Mouse (Mus musculus) liver, postnatal 0 days (tissue): Measurements from ENCODE around the gene Sptb. TPM values are rescaled to one million over a fixed set of nuclear protein-coding genes. Genes with fewer than 3 reads are reported as not detected.

Source experiments
- ATAC-seq: fragments of 200-750 bp; cut with Nextera tagmentation; 2 replicates; pipeline ENCODE4 v1.8.0; 2017; ENCODE audit warnings: mild to moderate bottlenecking, moderate library complexity
- DNase-seq: peaks from one replicate; pipeline ENCODE4 v3.0.0-alpha.2; 2016
- H3K27ac ChIP-seq: fragments of 300-500 bp; sonication (generic); 2 replicates; pipeline ENCODE4 v1.5.1; 2014; ENCODE audit warnings: antibody characterized with exemption, moderate library complexity, mild to moderate bottlenecking, low read depth
- H3K27me3 ChIP-seq: fragments of 300-500 bp; sonication (generic); 2 replicates; pipeline ENCODE4 v1.6.1; 2014; ENCODE audit warnings: low read length, control low read depth, mixed read lengths; ENCODE audit not compliant: insufficient read depth
- H3K36me3 ChIP-seq: fragments of 300-500 bp; sonication (generic); replicated peaks from 2 replicates; pipeline ENCODE4 v1.6.1; 2014; ENCODE audit warnings: mild to moderate bottlenecking, control low read depth, low read length, moderate library complexity, mixed read lengths; ENCODE audit not compliant: insufficient read depth
- H3K4me1 ChIP-seq: fragments of 300-500 bp; sonication (generic); 2 replicates; pipeline ENCODE4 v1.6.1; 2014; ENCODE audit warnings: antibody characterized with exemption, mild to moderate bottlenecking, control low read depth; ENCODE audit not compliant: insufficient read depth
- H3K4me2 ChIP-seq: fragments of 300-500 bp; sonication (generic); 2 replicates; pipeline ENCODE4 v1.6.1; 2014; ENCODE audit warnings: low read depth, mild to moderate bottlenecking, low read length, moderate library complexity, mixed read lengths
- H3K4me3 ChIP-seq: fragments of 300-500 bp; sonication (generic); 2 replicates; pipeline ENCODE4 v1.5.1; 2014; ENCODE audit warnings: low read depth, low read length
- H3K9ac ChIP-seq: fragments of 300-500 bp; sonication (generic); replicated peaks from 2 replicates; pipeline ENCODE4 v1.6.1; 2014; ENCODE audit warnings: mild to moderate bottlenecking, moderate library complexity
- H3K9me3 ChIP-seq: fragments of 300-500 bp; sonication (generic); 2 replicates; pipeline ENCODE4 v1.6.1; 2016; ENCODE audit warnings: mild to moderate bottlenecking, control low read depth, low read length, mixed read lengths
- CTCF ChIP-seq: sonication (generic); IDR thresholded peaks from 2 replicates; pipeline ENCODE4 v1.5.1; 2016; ENCODE audit warnings: antibody characterized with exemption, low read depth
- EP300 ChIP-seq: IDR thresholded peaks from 2 replicates; pipeline ENCODE4 v1.6.1; 2016; ENCODE audit warnings: antibody characterized with exemption, low read depth, mild to moderate bottlenecking
- WGBS: fragments of 180-500 bp; shearing (Covaris S2); extraction: QIAGEN DNeasy Blood & Tissue Kit; methylation state at CpG from one replicate; pipeline ENCODE4 v1.1.7; 2014; ENCODE audit not compliant: insufficient replicate concordance; 5-methylcytosine and 5-hydroxymethylcytosine counted together
- polyA plus RNA-seq: library from polyadenylated mRNA; unstranded; fragments of >200 nt; fragmentation: Nextera tagmentation; extraction: Ambion mirVana; gene quantifications from 2 replicates; pipeline ENCODE4 v1.2.1, GENCODE M21; 2015

Gene Sptb
- polyA plus RNA-seq, 1 experiment from 2014 or later = 14.8 TPM

DNA sequence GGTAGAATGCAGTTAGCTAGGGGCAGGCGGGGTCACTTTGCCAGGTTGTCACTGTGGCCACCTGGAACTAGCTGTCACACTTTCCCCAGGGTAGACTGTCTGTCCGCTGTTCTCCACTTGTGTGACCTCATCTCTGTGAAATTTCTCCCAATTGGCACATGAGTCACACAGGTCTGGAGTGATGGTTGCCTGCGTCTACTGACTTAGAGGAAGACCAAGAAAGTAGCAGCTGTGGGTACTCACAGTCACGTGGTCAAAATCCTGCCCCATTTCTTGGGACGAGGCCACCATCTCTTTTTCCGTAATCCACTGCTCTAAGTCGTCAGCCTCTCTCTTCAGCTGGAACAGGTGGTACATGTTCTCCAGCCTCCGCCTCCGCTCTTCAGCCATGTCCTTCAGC, 106.6 kb downstream of the Sptb start:
- Histone ChIP-seq H3K4me2 (no peak overlapping the region), H3K27ac (no peak overlapping the region), H3K36me3 (peaks cover 86% of the 10 kb centered on the region), H3K9me3 (no peaks in the 10 kb centered on the region), H3K4me3 (no peak overlapping the region), H3K4me1 (no peaks in the 10 kb centered on the region), H3K9ac (no peak overlapping the region), H3K27me3 (no peaks in the 10 kb centered on the region)
- TF ChIP-seq CTCF = no peak
- TF ChIP-seq EP300 = no peak
- ATAC-seq (no peak), DNase-seq (no peak)
- 88% methylated on average over 9 of the region's 9 CpGs for WGBS

DNA sequence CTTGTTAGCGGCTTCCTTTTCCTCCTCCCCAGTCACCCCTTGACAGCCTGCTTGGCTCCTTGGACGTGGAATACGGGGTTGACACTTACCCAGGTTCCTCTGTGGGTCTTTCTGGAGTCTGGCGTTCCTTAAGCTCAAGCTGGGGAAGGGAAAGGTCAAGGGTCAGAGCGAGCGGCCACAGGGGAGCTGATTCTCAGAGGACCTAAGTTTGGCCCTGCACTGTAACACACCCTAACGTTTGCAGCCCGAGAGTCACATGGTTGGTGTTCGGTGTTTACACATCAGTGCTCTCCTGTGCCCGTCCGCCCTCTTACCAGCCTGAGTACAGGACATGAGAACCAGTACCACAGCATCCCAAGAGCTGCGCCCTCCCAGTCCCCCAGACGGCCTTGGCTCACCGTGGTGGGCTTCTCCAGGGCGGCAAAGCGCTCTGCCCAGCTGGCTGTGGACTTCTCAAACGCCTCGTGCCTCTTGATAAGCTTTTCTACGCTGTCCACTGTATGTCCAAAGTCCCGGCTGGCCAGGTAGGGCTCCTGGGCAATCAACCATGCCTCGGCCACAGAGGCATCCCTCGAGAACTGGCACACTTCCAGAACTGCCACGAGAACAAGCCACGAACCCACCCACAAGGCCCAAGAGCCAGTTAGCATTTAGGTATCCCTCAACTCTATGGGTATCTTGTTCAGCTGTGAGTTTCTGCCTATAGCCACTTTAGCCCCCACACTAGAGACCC, 112.0 kb downstream of the Sptb start:
- Histone ChIP-seq H3K4me2 (no peak overlapping the region), H3K9ac (no peak overlapping the region), H3K27ac (no peak overlapping the region), H3K4me3 (no peak overlapping the region), H3K9me3 (no peaks in the 10 kb centered on the region), H3K36me3 (peaks cover 63% of the 10 kb centered on the region), H3K4me1 (peaks cover 12% of the 10 kb centered on the region), H3K27me3 (no peaks in the 10 kb centered on the region)
- no peak for TF ChIP-seq CTCF
- TF ChIP-seq EP300 = no peak
- 69% methylated on average over 24 of the region's 24 CpGs for WGBS
- ATAC-seq (no peak), DNase-seq (no peak)

DNA sequence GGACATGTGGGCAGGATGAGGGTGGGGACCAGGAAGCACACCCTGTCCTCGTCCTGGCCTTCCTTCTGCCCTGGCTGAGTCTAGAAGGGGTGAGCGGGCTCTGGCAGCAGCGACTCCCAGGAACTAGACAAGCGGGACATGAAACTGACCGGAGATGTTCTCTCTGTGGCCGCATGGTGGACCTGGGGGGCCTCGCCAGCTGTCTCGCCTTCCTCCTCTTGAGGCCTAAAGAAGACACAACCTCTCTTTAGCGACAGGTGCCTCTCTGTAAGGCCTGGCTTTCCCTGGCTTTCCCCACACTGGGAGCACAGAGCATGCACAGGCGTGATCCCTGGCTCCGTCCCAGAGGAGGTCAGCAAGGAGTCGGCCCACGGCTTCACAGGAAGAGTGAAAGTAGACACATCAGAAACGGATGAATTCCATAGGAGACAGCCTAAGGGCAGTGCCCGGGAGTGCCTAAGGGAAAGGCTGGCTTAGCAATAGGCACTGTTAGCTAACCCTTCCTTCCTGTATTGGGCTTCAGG, 112.7 kb downstream of the Sptb start:
- Histone ChIP-seq H3K9me3 (no peaks in the 10 kb centered on the region), H3K27me3 (no peaks in the 10 kb centered on the region), H3K36me3 (peaks cover 57% of the 10 kb centered on the region), H3K4me3 (no peak overlapping the region), H3K4me2 (no peak overlapping the region), H3K27ac (no peak overlapping the region), H3K9ac (no peak overlapping the region), H3K4me1 (peaks cover 19% of the 10 kb centered on the region)
- 77% methylated on average over 15 of the region's 15 CpGs for WGBS
- DNase-seq = no peak
- ATAC-seq = no peak
- TF ChIP-seq EP300 = no peak
- no peak for TF ChIP-seq CTCF

DNA sequence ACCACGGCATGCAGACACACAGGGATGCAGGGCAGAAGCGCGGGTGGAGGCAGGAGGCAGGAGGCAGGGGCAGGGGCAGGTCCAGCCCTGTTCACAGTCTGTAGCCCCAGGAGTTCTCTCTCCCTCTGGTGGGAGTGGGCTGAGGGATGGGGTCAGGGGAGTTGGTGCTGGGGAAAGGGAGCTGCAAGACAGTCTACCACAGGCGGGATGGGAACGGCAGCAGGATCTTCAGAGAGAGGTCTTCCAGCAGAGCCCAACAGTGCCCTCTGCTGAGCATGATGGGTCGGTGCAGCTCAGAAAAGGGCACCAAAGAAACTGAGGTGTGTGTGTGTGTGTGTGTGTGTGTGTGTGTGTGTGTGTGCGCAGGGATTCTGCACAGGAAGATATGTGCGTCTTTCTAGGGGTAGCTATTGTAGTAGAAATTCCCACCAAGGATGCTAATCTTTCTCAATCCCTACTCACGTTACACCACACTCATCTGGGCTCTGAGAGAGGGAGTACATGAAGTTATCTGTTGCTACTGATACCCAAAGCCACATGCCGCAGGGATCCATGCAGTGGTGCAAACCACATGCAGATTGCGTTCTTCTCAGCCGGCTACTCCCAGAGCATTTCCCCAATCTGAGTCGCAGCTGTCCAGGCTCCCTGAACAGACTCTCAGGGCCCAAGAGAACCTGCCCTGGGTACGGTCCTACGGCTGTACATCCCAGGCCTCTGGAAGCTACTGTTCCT, 113.9 kb downstream of the Sptb start:
- DNase-seq (peak; percentile 75), ATAC-seq (no peak)
- Histone ChIP-seq H3K9me3 (no peaks in the 10 kb centered on the region), H3K4me2 (no peak overlapping the region), H3K27me3 (no peaks in the 10 kb centered on the region), H3K36me3 (peaks cover 46% of the 10 kb centered on the region), H3K4me3 (no peak overlapping the region), H3K27ac (no peak overlapping the region), H3K4me1 (peaks cover 19% of the 10 kb centered on the region), H3K9ac (no peak overlapping the region)
- 47% methylated on average over 15 of the region's 15 CpGs for WGBS
- peak; percentile 95 for TF ChIP-seq CTCF
- no peak for TF ChIP-seq EP300

DNA sequence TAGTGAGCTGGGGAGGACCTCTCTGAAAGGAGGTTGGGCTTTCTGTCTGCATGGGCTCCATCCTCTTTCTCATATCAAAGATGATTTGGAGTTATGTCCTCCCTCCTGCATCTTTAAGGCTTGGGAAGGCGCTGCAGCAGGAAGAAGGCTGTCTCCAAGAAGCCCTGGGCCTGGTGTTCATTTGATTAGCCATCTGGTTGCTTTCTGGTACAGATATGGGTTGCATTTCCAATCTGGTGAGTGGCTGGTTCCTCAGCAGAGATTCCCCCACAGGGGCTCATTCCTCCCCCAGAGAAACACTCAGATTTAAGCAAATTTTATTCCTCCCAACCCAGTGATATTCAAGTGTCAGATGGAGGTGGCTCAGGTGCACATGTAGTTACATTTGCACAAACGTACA, 114.5 kb downstream of the Sptb start:
- H3K27ac ChIP-seq = no peak overlapping the region
- no peaks in the 10 kb centered on the region for H3K9me3 ChIP-seq
- TF ChIP-seq EP300 (no peak), CTCF (no peak)
- H3K36me3 ChIP-seq = peaks cover 42% of the 10 kb centered on the region
- no peak overlapping the region for H3K4me2 ChIP-seq
- no peak for DNase-seq
- H3K4me1 ChIP-seq = peaks cover 19% of the 10 kb centered on the region
- H3K27me3 ChIP-seq = no peaks in the 10 kb centered on the region
- no peak overlapping the region for H3K4me3 ChIP-seq
- H3K9ac ChIP-seq = no peak overlapping the region
- no peak for ATAC-seq
- 69% methylated on average over 2 of the region's 2 CpGs for WGBS

DNA sequence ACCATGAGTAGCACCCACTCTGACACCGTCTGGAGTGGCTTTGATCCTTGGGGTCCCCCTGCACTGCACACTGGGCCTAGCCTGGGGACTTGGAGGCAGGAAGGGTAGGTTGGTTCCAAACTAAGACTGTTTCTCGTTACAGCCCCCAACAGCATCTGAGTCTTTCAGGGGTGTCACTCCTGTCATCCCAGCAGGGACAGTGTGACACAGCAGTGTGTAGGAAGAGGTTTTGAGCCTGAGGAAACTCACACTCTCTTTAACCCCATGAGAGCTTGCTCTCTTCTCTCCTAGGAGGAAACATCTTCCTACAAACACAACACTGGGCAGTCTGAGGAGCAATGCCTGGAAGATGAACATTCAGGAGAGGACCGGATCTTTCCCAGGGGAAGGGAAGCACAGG, 115.8 kb downstream of the Sptb start:
- Histone ChIP-seq H3K27me3 (no peaks in the 10 kb centered on the region), H3K4me3 (no peak overlapping the region), H3K27ac (peak overlapping the region; percentile 86), H3K9me3 (no peaks in the 10 kb centered on the region), H3K36me3 (peaks cover 30% of the 10 kb centered on the region), H3K9ac (peak overlapping the region; percentile 53), H3K4me1 (peaks cover 19% of the 10 kb centered on the region), H3K4me2 (peak overlapping the region; percentile 52)
- DNase-seq (no peak), ATAC-seq (no peak; the same call in 1 of the 2 replicates)
- WGBS = 76% methylated on average over 3 of the region's 3 CpGs
- TF ChIP-seq CTCF (no peak), EP300 (no peak)
